Mouse (Mus musculus) T-helper 17 cell (primary cell): ENCODE results near the gene Olfr390.

Experiments
- in situ Hi-C, 2 experiments: fragments of 300-600 bp; cut with MboI, MseI; formaldehyde crosslinking; loops; 1 replicate in 1 of 2; 2 replicates in 1 of 2; pipeline ENCODE4 v1.15.1; 2025; ENCODE audit warnings: high pct_unique_total_duplicates in 2 of 2

Olfr390 gene

GRCm38 (mm10) chr11:73782664-73783063 lies at the start of gene Olfr390:
Olfr390 (plus strand) TSS chr11:73782964.
- in situ Hi-C loops = no loop called here

GRCm38 (mm10) chr11:73759115-73759514 lies 23.6 kb upstream of the Olfr390 start:
- in situ Hi-C loops = no loop called here

GRCm38 (mm10) chr11:73780613-73781012 lies 2.2 kb upstream of the Olfr390 start, which contains the start of gene Olfr389:
Olfr389 (minus strand) TSS chr11:73780713.
- in situ Hi-C loops = no loop called here

- in situ Hi-C loops = loop anchor here in 1 of 2 experiments (25.0 kb wide), 1 partner anchor 891 kb away; no protein-coding TSS in a partner anchor
Observed at GRCm38 (mm10) chr11:73802952-73803351, 20.2 kb downstream of the Olfr390 start, which contains the start of gene Olfr391-ps. Olfr391-ps (minus strand) TSS chr11:73803052.

GRCm38 (mm10) chr11:73816949-73817348 lies 34.2 kb downstream of the Olfr390 start, which contains the start of gene Olfr392:
Olfr392 (minus strand) TSS chr11:73817049.
- in situ Hi-C loops = loop anchor here in 1 of 2 experiments (25.0 kb wide), 1 partner anchor 905 kb away; no protein-coding TSS in a partner anchor
